Mouse (Mus musculus) left cerebral cortex, postnatal 4 days (tissue): Measurements from ENCODE around the gene Tmem41a. TPM values are rescaled to one million over a fixed set of nuclear protein-coding genes. Genes with fewer than 3 reads are reported as not detected.

Source experiments
- DNase-seq: peaks from one replicate; pipeline ENCODE4 v3.0.0-alpha.2; 2022
- intact Hi-C: fragments of 180-260 bp; cut with DNase I; formaldehyde crosslinking; loops from one replicate; pipeline ENCODE4 v1.15.1; 2025
- total RNA-seq, 2 experiments: library from RNA; stranded (reverse); gene quantifications; 2 replicates each; pipeline ENCODE4 v1.2.3; 2021

The Tmem41a gene
- total RNA-seq, 2 experiments from 2014 or later, result 20.2 to 21.3 TPM

GRCm38 (mm10) chr16:21905996-21906395 lies 41.4 kb downstream of the Tmem41a start:
- DNase-seq, result no peak
- intact Hi-C loops, result no loop called here

GRCm38 (mm10) chr16:21904636-21905035 lies 42.7 kb downstream of the Tmem41a start:
- intact Hi-C loops, result no loop called here
- no peak for DNase-seq

GRCm38 (mm10) chr16:21901286-21901685 lies 46.1 kb downstream of the Tmem41a start:
- DNase-seq, result no peak
- intact Hi-C loops, result no loop called here

GRCm38 (mm10) chr16:21893890-21894289 lies 53.5 kb downstream of the Tmem41a start:
- intact Hi-C loops, result no loop called here
- no peak for DNase-seq

- DNase-seq, result no peak
- intact Hi-C loops, result no loop called here
Observed at GRCm38 (mm10) chr16:21887601-21888000, 59.8 kb downstream of the Tmem41a start.

Other genes starting within 250 kb of the Tmem41a start
- gene Ehhadh, start 159.7 kb downstream of the Tmem41a start, total RNA-seq, result 1 to 10 TPM; 1.1 to 1.5 TPM
- 10 to 100 TPM; 12.0 to 13.9 TPM for gene Map3k13, start 153.2 kb downstream of the Tmem41a start, total RNA-seq
- under 1 TPM; 0.14 to 0.18 TPM for gene Liph, start 48.1 kb upstream of the Tmem41a start, total RNA-seq
- gene Senp2, start 61.9 kb upstream of the Tmem41a start, total RNA-seq, result 10 to 100 TPM; 60.0 to 62.6 TPM
- gene Igf2bp2, start 215.7 kb upstream of the Tmem41a start, total RNA-seq, result 10 to 100 TPM in 1 of 2 experiments, 1 to 10 TPM in 1; 7.1 to 10.0 TPM